13 mouse cellular contexts compared by ENCODE assay signal in the genomic region with DNA sequence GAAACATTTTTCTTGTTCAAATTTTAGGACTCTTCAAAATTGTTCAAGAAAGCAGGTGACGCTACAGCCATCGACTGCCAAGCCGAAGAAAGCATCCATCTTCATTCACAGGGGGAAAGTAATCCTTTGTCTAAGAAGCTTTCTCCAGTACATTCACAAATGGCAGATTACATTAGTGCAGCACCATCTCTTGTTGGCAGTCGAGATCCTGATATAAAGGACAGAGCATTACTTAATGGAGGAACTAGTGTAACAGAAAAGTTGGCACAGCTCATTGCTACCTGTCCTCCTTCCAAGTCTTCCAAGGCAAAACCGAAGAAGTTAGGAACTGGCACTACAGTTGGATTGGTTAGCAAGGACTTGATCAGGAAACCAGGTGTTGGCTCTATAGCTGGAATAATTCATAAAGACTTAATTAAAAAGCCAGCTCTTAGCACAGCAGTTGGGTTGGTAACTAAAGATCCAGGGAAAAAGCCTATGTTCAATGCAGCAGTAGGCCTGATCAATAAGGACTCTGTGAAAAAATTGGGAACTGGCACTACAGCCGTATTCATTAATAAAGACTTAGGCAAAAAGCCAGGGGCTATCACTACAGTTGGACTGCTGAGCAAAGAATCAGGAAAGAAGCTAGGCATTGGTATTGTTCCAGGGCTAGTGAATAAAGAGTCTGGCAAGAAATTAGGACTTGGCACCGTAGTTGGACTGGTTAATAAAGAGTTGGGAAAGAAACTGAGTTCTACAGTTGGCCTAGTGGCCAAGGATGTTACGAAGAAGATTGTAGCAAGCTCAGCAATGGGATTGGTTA. TPM values are rescaled to one million over a fixed set of nuclear protein-coding genes. Genes with fewer than 3 reads are reported as not detected.
DNase-seq lines count a peak whose midpoint lies in the region; ATAC-seq lines count a peak whose summit lies in the region.
"Had no signal": no experiment of that assay in that cellular context is flagged by ENCODE, and none has a peak within 500 bp of the region (broad histone marks: within the 10 kb centered on the region; RNA-seq: fewer than 3 reads in every experiment).

No protein-coding gene starts in this region.

- no peaks in the 10 kb centered on the region for H3K27me3 ChIP-seq in kidney, embryonic 14.5 days (ENCODE audit: control insufficient read depth, insufficient read depth, low read length)
- no peaks in the 10 kb centered on the region for H3K27me3 ChIP-seq in intestine, embryonic 15.5 days (replicated peaks)
- H3K27me3 ChIP-seq: midbrain, embryonic 15.5 days; neural tube, embryonic 12.5 days had no signal

- 0 out of 2 replicates have a peak, but pooled peaks cover 2% of the 10 kb centered on the region for H3K9me3 ChIP-seq in kidney, embryonic 14.5 days (ENCODE audit: control insufficient read depth, low read length)
- H3K9me3 ChIP-seq in intestine, embryonic 15.5 days: no peaks in the 10 kb centered on the region
- H3K9me3 ChIP-seq: midbrain, embryonic 15.5 days; neural tube, embryonic 12.5 days had no signal

- H3K9ac ChIP-seq in kidney, embryonic 14.5 days (ENCODE audit: low read depth, low read length): no peak overlapping the region
- no peak overlapping the region for H3K9ac ChIP-seq in intestine, embryonic 15.5 days
- H3K9ac ChIP-seq: midbrain, embryonic 15.5 days; neural tube, embryonic 12.5 days had no signal

- H3K4me1 ChIP-seq in kidney, embryonic 14.5 days (ENCODE audit: control insufficient read depth, insufficient read depth, low read length): no peaks in the 10 kb centered on the region
- H3K4me1 ChIP-seq in intestine, embryonic 15.5 days (replicated peaks): no peaks in the 10 kb centered on the region
- H3K4me1 ChIP-seq: midbrain, embryonic 15.5 days had no signal

- 95% methylated on average over 8 of the region's 8 CpGs for WGBS in kidney, embryonic 14.5 days
- 93% methylated on average over 8 of the region's 8 CpGs for WGBS in intestine, embryonic 15.5 days

- no peak overlapping the region for H3K4me2 ChIP-seq in kidney, embryonic 14.5 days (replicated peaks; ENCODE audit: low read depth, low read length)
- no peak overlapping the region for H3K4me2 ChIP-seq in intestine, embryonic 15.5 days (replicated peaks)
- H3K4me2 ChIP-seq: midbrain, embryonic 15.5 days; neural tube, embryonic 12.5 days had no signal

- peaks cover 44% of the 10 kb centered on the region for H3K36me3 ChIP-seq in kidney, embryonic 14.5 days (ENCODE audit: control insufficient read depth, insufficient read depth, low read length)
- peaks cover 7% of the 10 kb centered on the region; the same call in 1 of the 2 replicates for H3K36me3 ChIP-seq in intestine, embryonic 15.5 days

- DNase-seq in cerebellum, postnatal 14 days: peak; percentile 6 to 23
- DNase-seq in cerebellum, adult 18-20 months: no peak
- peak; percentile 47 for DNase-seq in kidney, adult 9 months
- DNase-seq in right cerebral cortex, adult 18-20 months: peak; percentile 10
- no peak for DNase-seq in right cerebral cortex, postnatal 36 days (ENCODE audit: low spot score in 2 of 2)
- DNase-seq in spleen, adult 12 weeks (ENCODE audit: low spot score): no peak
- DNase-seq: cerebellum, postnatal 36 days; gastrocnemius, postnatal 10 days; lung, postnatal 4 days had no signal

- no peak overlapping the region for H3K4me3 ChIP-seq in kidney, embryonic 14.5 days (ENCODE audit: low read length)
- H3K4me3 ChIP-seq in intestine, embryonic 15.5 days (replicated peaks): no peak overlapping the region
- H3K4me3 ChIP-seq: midbrain, embryonic 15.5 days; neural tube, embryonic 12.5 days had no signal

- no peak overlapping the region for H3K27ac ChIP-seq in kidney, embryonic 14.5 days (ENCODE audit: low read depth, low read length)
- H3K27ac ChIP-seq in intestine, embryonic 15.5 days: no peak overlapping the region
- H3K27ac ChIP-seq: midbrain, embryonic 15.5 days; neural tube, embryonic 12.5 days had no signal

- no peak for ATAC-seq in kidney, embryonic 14.5 days (ENCODE audit: low FRiP score, low TSS enrichment)
- no peak for ATAC-seq in intestine, embryonic 15.5 days
- ATAC-seq: midbrain, embryonic 15.5 days had no signal

RNA-seq across cellular contexts. Expression of gene Dap3, which starts 30.4 kb away (rescaled TPM):
- 149 and 160 TPM in 2 replicates for polyA plus RNA-seq in kidney, embryonic 14.5 days (2014; fragmentation: Nextera tagmentation; extraction: Ambion mirVana)
- polyA plus RNA-seq in intestine, embryonic 15.5 days (2015; fragmentation: Nextera tagmentation; extraction: Ambion mirVana): 163 and 171 TPM in 2 replicates

RNA-seq across cellular contexts. Expression of gene Ash1l, which starts 31.0 kb away (rescaled TPM):
- 20.0 and 27.2 TPM in 2 replicates for polyA plus RNA-seq in kidney, embryonic 14.5 days (2014; fragmentation: Nextera tagmentation; extraction: Ambion mirVana)
- 16.4 and 17.0 TPM in 2 replicates for polyA plus RNA-seq in intestine, embryonic 15.5 days (2015; fragmentation: Nextera tagmentation; extraction: Ambion mirVana)

Comparison
In these comparisons a context has a peak if more than half of its experiments do, and no peak if none do; other contexts are left out.
1. DNase-seq: peak in cerebellum, postnatal 14 days (2 of 2), kidney, adult 9 months (single experiment) and right cerebral cortex, adult 18-20 months (single experiment); none in cerebellum, adult 18-20 months (0 of 2), right cerebral cortex, postnatal 36 days (0 of 2) and spleen, adult 12 weeks (single experiment).